Mouse (Mus musculus): ENCODE measurements at regions not wholly inside any gene's neighbourhood (a gene's known extent, or its start where the extent isn't known, plus 50 kb on each side); places are given as distances from the start of the nearest gene placed in this dataset.
A peak's percentile ranks its signal among the peaks of the same experiment; 100 is the strongest.

DNA sequence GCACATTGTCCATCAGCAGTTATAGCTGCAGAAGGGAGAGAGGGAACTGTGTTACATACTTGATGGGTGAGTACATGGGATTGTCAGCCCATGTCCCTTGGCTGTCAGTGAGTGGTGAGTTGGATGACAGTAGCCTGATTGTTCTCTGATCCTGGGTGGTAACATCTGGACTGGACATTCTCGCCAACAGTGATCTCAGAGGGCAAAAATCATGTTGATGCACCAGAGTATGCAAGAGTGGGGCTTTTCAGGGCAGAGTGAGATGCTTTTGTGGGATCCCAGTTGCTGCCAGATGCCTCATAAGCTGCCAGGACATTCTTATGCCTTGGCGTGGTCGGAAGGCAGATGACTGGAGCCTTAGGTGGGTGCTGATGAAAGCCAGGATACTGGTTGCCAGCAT, 528.9 kb upstream of the Fam160b2 start:
- no peak overlapping the region; the same call in 1 of the 2 replicates for H3K27ac ChIP-seq
- H3K4me1 ChIP-seq: peaks cover 19% of the 10 kb centered on the region; the same call in 1 of the 2 replicates
- no peaks in the 10 kb centered on the region for H3K9me3 ChIP-seq
- no peaks in the 10 kb centered on the region for H3K36me3 ChIP-seq
- DNase-seq (ENCODE audit: low spot score): no peak
- no peaks in the 10 kb centered on the region for H3K27me3 ChIP-seq (ENCODE audit: insufficient read depth, poor library complexity, severe bottlenecking)
- WGBS: 58% methylated on average over 3 of the region's 3 CpGs
- no peak overlapping the region for H3K4me3 ChIP-seq

DNA sequence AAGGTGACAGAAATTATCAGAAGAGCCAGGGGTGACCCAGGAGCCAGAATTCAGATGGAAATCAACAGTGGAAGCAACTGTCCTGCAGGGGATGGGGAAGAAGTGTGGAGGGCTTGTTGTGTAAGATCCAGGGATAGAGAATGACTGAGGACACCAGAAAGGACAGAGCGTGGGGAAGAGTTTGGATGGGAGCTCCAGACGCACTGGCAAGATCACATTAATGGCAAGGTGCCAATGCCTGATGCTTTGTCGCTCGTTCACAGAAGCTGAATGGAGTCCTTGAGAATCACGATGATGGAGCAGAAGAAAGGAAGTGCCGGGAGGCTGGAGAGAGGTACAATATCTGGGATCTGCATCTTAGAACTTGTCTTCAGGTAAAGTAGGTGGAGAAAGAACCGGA, 519.0 kb upstream of the Fam160b2 start:
- H3K4me1 ChIP-seq: no peaks in the 10 kb centered on the region
- H3K4me3 ChIP-seq: no peak overlapping the region
- H3K36me3 ChIP-seq: no peaks in the 10 kb centered on the region
- H3K9me3 ChIP-seq: no peaks in the 10 kb centered on the region
- H3K27ac ChIP-seq: no peak overlapping the region
- DNase-seq (ENCODE audit: low spot score): no peak
- WGBS: 81% methylated on average over 7 of the region's 7 CpGs
- no peaks in the 10 kb centered on the region for H3K27me3 ChIP-seq (ENCODE audit: insufficient read depth, poor library complexity, severe bottlenecking)

DNA sequence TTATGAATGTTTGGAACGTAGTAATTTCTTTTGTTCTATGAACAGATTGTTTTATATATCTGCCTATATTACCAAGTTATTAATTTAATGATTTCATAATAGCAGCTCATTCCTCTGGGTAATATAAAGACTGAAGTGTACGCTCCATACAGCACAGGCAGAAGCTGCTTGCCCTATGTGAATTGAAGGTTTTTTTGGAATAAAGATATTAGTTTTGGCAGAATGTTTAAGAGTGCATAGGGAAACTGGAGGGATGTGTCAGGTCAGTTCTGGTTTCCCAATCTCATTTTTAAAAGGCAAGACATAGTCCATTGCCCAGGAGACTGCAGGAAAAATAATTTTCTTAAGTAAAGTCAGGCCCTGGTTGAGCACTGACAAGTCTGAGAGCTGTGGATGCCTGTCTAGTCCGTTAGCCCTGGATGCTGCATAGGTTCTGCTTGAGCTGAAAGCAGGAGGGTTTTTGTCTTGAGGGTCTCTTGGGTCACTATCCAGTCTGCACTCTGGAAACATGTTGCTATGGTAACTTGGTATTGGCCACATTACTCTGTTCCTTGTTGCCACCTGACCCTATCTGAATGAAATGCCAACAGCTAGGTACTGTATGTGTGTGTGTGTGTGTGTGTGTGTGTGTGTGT, 516.3 kb upstream of the Fam160b2 start:
- Histone ChIP-seq H3K27me3 (ENCODE audit: insufficient read depth, poor library complexity, severe bottlenecking) (no peaks in the 10 kb centered on the region), H3K36me3 (no peaks in the 10 kb centered on the region), H3K4me3 (no peak overlapping the region), H3K27ac (no peak overlapping the region), H3K9me3 (no peaks in the 10 kb centered on the region), H3K4me1 (no peaks in the 10 kb centered on the region)
- WGBS: 84% methylated on average over 3 of the region's 3 CpGs
- DNase-seq (ENCODE audit: low spot score): no peak

DNA sequence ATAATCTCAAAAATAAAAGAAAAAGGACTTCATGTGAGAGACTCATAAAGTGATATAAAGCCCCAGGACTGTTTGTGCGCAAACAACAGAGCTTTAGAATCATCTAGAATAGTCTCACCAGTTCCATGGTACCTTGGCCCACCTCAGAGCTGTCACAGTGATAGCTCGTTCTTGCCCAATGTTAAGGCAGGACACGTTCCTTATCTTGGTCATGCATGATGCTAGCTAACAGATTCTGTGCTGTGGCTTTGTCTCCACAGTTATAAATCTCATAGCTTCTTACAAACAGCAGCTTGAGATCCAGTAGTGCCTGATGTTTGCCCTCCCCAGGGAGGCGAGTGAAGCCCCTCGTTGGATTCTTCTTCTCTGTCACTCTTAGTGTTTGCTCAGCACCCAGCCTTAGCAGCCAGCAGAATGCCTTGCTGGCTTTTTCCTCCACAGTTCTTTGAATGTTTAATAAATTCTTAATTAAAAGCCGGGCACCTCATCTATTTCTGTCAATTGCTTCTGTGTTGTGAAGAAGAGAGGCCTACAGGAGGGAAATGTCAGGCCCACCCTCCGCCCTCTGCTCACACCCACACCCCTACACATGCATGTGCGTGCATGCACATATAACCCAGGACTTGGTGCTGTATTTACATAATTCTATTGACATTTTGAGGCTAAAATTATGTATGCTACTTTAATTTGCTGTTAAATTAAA, 515.6 kb upstream of the Fam160b2 start:
- Histone ChIP-seq H3K27ac (no peak overlapping the region), H3K9me3 (no peaks in the 10 kb centered on the region), H3K4me3 (no peak overlapping the region), H3K4me1 (no peaks in the 10 kb centered on the region), H3K27me3 (ENCODE audit: insufficient read depth, poor library complexity, severe bottlenecking) (no peaks in the 10 kb centered on the region), H3K36me3 (no peaks in the 10 kb centered on the region)
- WGBS: 76% methylated on average over 8 of the region's 8 CpGs
- no peak for DNase-seq (ENCODE audit: low spot score)

DNA sequence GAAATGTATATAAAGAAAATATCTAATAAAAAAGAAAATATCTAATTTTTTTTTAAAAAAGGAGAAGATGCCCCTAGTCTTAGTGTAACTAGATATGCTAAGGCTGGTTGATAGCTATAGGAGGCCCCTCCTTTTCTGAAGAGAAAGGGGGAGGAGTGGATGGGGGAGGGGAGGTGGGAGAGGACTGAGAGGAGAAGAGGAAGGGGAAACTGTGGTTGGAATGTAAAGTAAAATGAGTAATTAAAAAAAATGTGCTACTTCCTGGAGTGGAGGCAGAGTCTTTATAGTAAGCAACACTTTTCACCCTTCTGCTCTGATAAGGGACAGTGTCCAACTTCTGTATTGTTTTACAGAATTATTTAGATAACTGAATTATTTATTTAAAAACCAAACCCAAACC, 513.6 kb upstream of the Fam160b2 start:
- H3K4me1 ChIP-seq: no peaks in the 10 kb centered on the region
- no peak overlapping the region for H3K27ac ChIP-seq
- no peak overlapping the region for H3K4me3 ChIP-seq
- DNase-seq (ENCODE audit: low spot score): no peak
- no peaks in the 10 kb centered on the region for H3K9me3 ChIP-seq
- H3K27me3 ChIP-seq (ENCODE audit: insufficient read depth, poor library complexity, severe bottlenecking): no peaks in the 10 kb centered on the region
- H3K36me3 ChIP-seq: no peaks in the 10 kb centered on the region

DNA sequence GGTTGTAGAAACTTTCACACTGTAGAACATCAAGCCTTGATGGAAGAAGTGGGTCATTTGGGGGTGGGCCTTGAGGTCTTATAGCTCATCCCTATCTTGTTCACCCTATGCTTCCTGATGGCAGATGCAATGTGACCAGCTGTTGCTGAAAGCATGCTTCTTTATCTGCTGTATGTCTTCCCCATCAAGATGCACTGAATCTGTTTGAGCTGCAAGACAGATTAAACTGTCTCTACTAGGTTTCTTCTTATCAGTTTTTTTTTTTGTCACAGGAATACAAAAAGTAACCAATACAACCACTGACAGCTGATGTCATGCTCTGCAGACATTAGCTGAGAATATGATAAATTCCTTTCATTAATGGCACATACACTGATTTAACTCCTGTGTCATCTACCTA, 505.0 kb upstream of the Fam160b2 start:
- Histone ChIP-seq H3K4me1 (no peaks in the 10 kb centered on the region), H3K27me3 (ENCODE audit: insufficient read depth, poor library complexity, severe bottlenecking) (no peaks in the 10 kb centered on the region), H3K27ac (no peak overlapping the region), H3K9me3 (no peaks in the 10 kb centered on the region), H3K36me3 (no peaks in the 10 kb centered on the region), H3K4me3 (no peak overlapping the region)
- DNase-seq (ENCODE audit: low spot score): no peak

DNA sequence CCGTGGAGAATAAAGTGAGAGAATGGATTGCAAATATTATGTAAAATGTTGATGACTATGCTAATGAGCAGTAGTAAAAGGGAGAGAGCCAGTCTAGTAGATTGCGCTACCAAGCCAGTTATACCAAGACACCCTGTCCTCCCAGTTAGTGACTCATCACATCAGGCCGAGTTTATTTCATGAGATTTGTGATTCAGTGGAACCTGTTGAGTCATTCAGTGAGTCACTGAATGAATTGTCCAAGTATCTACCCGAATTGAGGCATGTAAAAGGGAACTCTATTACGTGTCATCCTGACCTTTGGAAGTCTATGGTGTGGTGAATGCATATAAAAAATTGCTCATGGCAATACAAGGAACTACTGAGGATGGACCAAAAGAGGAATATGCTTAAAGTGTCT, 504.3 kb upstream of the Fam160b2 start:
- Histone ChIP-seq H3K27me3 (ENCODE audit: insufficient read depth, poor library complexity, severe bottlenecking) (no peaks in the 10 kb centered on the region), H3K4me1 (no peaks in the 10 kb centered on the region), H3K4me3 (no peak overlapping the region), H3K27ac (no peak overlapping the region), H3K36me3 (no peaks in the 10 kb centered on the region), H3K9me3 (no peaks in the 10 kb centered on the region)
- WGBS: 84% methylated on average over 5 of the region's 5 CpGs
- DNase-seq (ENCODE audit: low spot score): no peak

DNA sequence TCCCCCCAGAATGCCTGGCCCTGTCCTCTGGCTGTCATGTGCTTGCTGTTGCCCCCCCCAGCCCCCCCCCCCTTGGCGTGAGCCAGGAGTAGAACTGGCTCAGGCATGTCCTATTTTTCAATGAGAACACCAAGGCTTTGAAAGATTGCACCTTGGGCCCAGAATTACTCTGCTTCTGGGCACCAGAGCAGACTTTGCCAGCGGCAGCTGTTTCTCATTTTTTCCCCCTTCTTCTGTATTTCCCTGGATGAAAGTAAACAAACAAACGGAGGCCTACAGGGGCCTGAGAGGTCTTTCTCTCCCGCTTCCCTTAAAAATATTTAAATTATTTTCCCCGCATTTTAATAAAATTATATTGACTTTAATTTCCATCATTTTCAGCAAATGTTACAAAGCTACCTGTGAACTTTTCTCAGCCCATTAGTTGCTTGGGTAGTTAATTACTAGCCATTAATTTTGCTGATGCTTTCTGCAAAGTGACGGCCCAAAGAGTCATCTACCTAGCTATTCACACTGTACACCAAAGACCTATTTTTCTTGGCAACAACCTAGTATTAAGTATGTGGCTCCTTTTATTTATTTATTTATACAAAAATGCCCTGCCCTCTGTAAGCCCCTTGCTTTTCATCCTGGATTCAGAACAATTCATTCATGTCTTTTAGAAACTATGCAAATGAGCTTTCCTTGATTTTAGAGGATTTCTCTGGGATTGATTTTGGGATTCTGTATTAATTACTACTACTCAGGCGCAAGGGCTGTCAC, 496.2 kb upstream of the Fam160b2 start:
- no peak overlapping the region for H3K27ac ChIP-seq
- no peak for DNase-seq (ENCODE audit: low spot score)
- H3K27me3 ChIP-seq (ENCODE audit: insufficient read depth, poor library complexity, severe bottlenecking): no peaks in the 10 kb centered on the region
- WGBS: 72% methylated on average over 7 of the region's 7 CpGs
- H3K36me3 ChIP-seq: no peaks in the 10 kb centered on the region
- no peak overlapping the region for H3K4me3 ChIP-seq
- no peaks in the 10 kb centered on the region for H3K9me3 ChIP-seq
- H3K4me1 ChIP-seq: peaks cover 9% of the 10 kb centered on the region

DNA sequence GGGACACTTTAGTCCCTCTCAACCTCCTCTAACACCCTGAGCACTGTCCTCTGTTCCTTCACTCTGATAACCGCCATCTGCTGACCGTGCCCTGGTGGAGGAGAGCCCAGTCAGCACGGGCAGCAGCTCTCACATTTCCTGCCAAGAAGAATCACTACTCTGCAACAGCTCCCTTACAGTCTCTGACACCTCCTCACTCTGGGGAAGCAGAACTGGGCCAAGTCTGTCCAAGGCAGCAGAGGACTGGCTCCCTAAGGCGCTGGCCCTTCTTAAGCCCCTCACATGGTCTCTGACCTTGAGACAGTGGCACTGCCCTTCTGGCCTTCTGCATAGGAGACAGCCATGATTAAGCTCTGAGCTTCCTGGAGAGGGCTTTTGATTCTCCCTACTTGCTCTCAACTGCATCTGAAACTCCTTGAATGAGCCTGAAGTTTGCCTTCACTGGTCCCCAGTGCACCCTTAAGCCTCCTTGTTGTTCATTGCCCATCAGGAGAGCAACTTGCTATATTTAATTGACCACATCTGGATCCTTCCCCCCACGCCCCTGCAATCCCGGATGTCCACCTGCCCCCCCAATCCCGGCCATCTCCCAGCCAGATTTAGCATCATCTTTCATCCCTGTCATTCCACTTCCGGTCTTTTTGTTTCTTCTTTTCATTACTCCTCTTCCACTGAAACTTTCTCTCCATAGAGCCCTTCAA, 493.1 kb upstream of the Fam160b2 start:
- peaks cover 9% of the 10 kb centered on the region for H3K4me1 ChIP-seq
- H3K36me3 ChIP-seq: no peaks in the 10 kb centered on the region
- H3K27ac ChIP-seq: peak overlapping the region; percentile 7; the same call in 1 of the 2 replicates
- H3K27me3 ChIP-seq (ENCODE audit: insufficient read depth, poor library complexity, severe bottlenecking): no peaks in the 10 kb centered on the region
- 57% methylated on average over 8 of the region's 8 CpGs for WGBS
- H3K4me3 ChIP-seq: no peak overlapping the region
- no peak for DNase-seq (ENCODE audit: low spot score)
- no peaks in the 10 kb centered on the region for H3K9me3 ChIP-seq

DNA sequence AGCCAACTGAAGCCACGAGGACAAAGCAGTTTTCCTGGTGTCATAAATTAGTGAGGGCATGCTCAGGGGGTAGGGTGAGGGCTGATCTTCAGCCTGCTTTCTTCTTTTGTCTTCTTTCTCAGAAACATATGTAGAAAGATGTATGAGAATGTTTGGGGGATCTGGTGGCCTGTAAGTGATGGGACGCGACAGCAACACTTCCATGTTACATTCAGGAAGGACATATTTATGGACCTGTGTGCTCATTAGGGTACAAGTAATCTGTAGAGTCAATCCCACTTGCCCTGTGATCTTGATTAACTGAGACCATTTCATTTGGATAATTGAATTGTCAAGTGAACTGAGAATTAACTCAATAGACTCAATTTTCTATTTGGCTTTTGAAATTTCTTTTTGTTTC, 486.1 kb upstream of the Fam160b2 start:
- no peaks in the 10 kb centered on the region for H3K27me3 ChIP-seq (ENCODE audit: insufficient read depth, poor library complexity, severe bottlenecking)
- H3K4me3 ChIP-seq: no peak overlapping the region
- no peaks in the 10 kb centered on the region for H3K4me1 ChIP-seq
- H3K36me3 ChIP-seq: no peaks in the 10 kb centered on the region
- 84% methylated on average over 3 of the region's 3 CpGs for WGBS
- DNase-seq (ENCODE audit: low spot score): no peak
- no peaks in the 10 kb centered on the region for H3K9me3 ChIP-seq
- no peak overlapping the region for H3K27ac ChIP-seq

DNA sequence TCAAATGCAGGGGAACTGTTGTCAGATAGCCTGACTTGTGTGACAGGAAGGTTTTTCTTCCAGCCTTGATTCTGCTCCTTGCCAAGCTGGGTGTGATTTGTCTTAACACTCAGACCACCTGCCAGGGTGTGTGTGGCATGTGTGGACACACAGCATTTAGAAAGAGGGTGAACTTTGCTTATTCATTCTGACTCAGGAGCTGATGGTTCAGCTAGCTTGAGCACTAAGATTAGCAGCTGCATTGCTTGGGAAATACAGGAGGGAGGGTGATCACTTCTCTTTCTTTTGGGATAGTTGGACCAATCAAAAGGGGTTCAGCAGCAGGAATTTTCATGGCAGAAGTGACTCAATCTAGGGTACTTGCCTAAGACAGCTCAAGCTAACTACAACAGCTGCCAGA, 482.7 kb upstream of the Fam160b2 start:
- no peaks in the 10 kb centered on the region for H3K36me3 ChIP-seq
- no peak overlapping the region for H3K4me3 ChIP-seq
- DNase-seq (ENCODE audit: low spot score): no peak
- H3K9me3 ChIP-seq: no peaks in the 10 kb centered on the region
- H3K4me1 ChIP-seq: no peaks in the 10 kb centered on the region
- no peak overlapping the region for H3K27ac ChIP-seq
- H3K27me3 ChIP-seq (ENCODE audit: insufficient read depth, poor library complexity, severe bottlenecking): no peaks in the 10 kb centered on the region

DNA sequence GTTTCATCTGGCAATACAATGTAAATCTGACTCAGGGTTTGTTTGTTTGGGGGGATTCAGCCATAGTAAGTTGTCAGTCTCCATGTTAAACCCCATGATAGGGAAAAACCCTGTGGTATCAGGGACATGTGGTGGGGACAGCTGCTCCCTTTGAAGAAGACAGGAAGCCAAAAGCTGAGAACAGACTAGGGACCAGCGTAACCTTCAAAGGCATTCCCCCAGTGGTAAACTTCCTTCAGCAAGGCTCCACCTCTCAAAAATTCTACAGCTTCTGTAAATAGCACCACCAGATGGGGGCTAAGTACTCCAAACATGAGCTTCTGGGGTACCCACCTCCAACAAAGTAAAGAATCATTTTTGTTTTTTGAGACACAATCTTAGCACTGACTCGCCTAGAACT, 476.0 kb upstream of the Fam160b2 start:
- WGBS: 76% methylated on average over 2 of the region's 2 CpGs
- no peak overlapping the region for H3K27ac ChIP-seq
- no peaks in the 10 kb centered on the region for H3K4me1 ChIP-seq
- DNase-seq (ENCODE audit: low spot score): no peak
- H3K27me3 ChIP-seq (ENCODE audit: insufficient read depth, poor library complexity, severe bottlenecking): no peaks in the 10 kb centered on the region
- H3K36me3 ChIP-seq: no peaks in the 10 kb centered on the region
- H3K9me3 ChIP-seq: no peaks in the 10 kb centered on the region
- H3K4me3 ChIP-seq: no peak overlapping the region

DNA sequence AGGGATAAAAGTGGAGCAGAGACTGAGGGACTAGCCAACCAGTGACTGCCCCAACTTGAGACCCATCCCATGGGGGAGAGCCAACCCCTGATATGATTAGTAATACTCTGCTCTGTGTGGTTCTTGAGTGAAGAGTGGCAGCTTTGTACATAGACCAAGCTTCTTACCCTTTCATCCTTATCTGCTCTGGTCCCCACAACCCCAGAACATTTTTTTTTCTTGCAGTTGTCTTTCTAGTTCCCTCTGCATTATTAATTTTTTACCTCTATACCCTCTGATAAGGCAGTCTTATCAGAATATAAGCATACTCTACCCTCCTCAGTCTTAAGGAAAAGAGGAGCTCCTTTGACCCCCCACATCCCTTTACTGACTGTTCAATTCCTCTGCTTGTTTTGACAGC, 474.4 kb upstream of the Fam160b2 start:
- H3K36me3 ChIP-seq: no peaks in the 10 kb centered on the region
- no peak overlapping the region for H3K27ac ChIP-seq
- no peak for DNase-seq (ENCODE audit: low spot score)
- no peaks in the 10 kb centered on the region for H3K4me1 ChIP-seq
- H3K27me3 ChIP-seq (ENCODE audit: insufficient read depth, poor library complexity, severe bottlenecking): no peaks in the 10 kb centered on the region
- no peak overlapping the region for H3K4me3 ChIP-seq
- H3K9me3 ChIP-seq: no peaks in the 10 kb centered on the region
